ENCODE assay signal across 40 mouse cellular contexts in genomic region chr11:73528971-73529370, GRCm38 (mm10). TPM values are rescaled to one million over a fixed set of nuclear protein-coding genes. Genes with fewer than 3 reads are reported as not detected.
"Had no signal": no experiment of that assay in that cellular context is flagged by ENCODE, and none has a peak within 500 bp of the region (broad histone marks: within the 10 kb centered on the region; RNA-seq: fewer than 3 reads in every experiment).

No protein-coding gene starts in this region.

RNA-seq across cellular contexts. Expression of gene Olfr382, which starts 12.0 kb away (rescaled TPM):
- total RNA-seq: heart, postnatal 10 days; heart, postnatal 14 days; heart, postnatal 25 days; heart, postnatal 36 days; heart, postnatal 4 days; hematopoietic stem cell, adult 5-6 weeks; hindbrain, postnatal 0 days; layer of hippocampus, adult 18-20 months; layer of hippocampus, adult 2 months; layer of hippocampus, adult 8-10 months; layer of hippocampus, postnatal 10 days; layer of hippocampus, postnatal 14 days; layer of hippocampus, postnatal 25 days; layer of hippocampus, postnatal 36 days; left cerebral cortex, adult 18-20 months; left cerebral cortex, adult 2 months; left cerebral cortex, adult 8-10 months had no signal
- polyA plus RNA-seq: heart, embryonic 13.5 days; heart, embryonic 14.5 days; heart, embryonic 15.5 days; heart, embryonic 16.5 days; heart, postnatal 0 days; hindbrain, embryonic 10.5 days; hindbrain, embryonic 11.5 days; hindbrain, embryonic 12.5 days; hindbrain, embryonic 13.5 days; hindbrain, embryonic 14.5 days; hindbrain, embryonic 15.5 days; hindbrain, embryonic 16.5 days; hindbrain, postnatal 0 days; inflammation-experienced regulatory T-cells, adult 6 months; intestine, embryonic 14.5 days; intestine, embryonic 15.5 days; intestine, embryonic 16.5 days; intestine, postnatal 0 days; kidney, adult 2 months; kidney, embryonic 14.5 days; kidney, embryonic 15.5 days; kidney, embryonic 16.5 days; kidney, postnatal 0 days; large intestine, adult 2 months had no signal

RNA-seq across cellular contexts. Expression of gene Olfr381, which starts 37.6 kb away (rescaled TPM):
- total RNA-seq: heart, postnatal 10 days; heart, postnatal 14 days; heart, postnatal 25 days; heart, postnatal 36 days; heart, postnatal 4 days; hematopoietic stem cell, adult 5-6 weeks; hindbrain, postnatal 0 days; layer of hippocampus, adult 18-20 months; layer of hippocampus, adult 2 months; layer of hippocampus, adult 8-10 months; layer of hippocampus, postnatal 10 days; layer of hippocampus, postnatal 14 days; layer of hippocampus, postnatal 25 days; layer of hippocampus, postnatal 36 days; left cerebral cortex, adult 18-20 months; left cerebral cortex, adult 2 months; left cerebral cortex, adult 8-10 months had no signal
- polyA plus RNA-seq: heart, embryonic 13.5 days; heart, embryonic 14.5 days; heart, embryonic 15.5 days; heart, embryonic 16.5 days; heart, postnatal 0 days; hindbrain, embryonic 10.5 days; hindbrain, embryonic 11.5 days; hindbrain, embryonic 12.5 days; hindbrain, embryonic 13.5 days; hindbrain, embryonic 14.5 days; hindbrain, embryonic 15.5 days; hindbrain, embryonic 16.5 days; hindbrain, postnatal 0 days; inflammation-experienced regulatory T-cells, adult 6 months; intestine, embryonic 14.5 days; intestine, embryonic 15.5 days; intestine, embryonic 16.5 days; intestine, postnatal 0 days; kidney, adult 2 months; kidney, embryonic 14.5 days; kidney, embryonic 15.5 days; kidney, embryonic 16.5 days; kidney, postnatal 0 days; large intestine, adult 2 months had no signal
